Mouse (Mus musculus) liver, embryonic 14.5 days (tissue): ENCODE measurements around the gene Wfdc15b.

Experiments used
- CTCF ChIP-seq: IDR thresholded peaks from 2 replicates; pipeline ENCODE4 v1.5.1; 2016; ENCODE audit warnings: antibody characterized with exemption, low read depth, control low read depth
- EP300 ChIP-seq: IDR thresholded peaks from 2 replicates; pipeline ENCODE4 v1.6.1; 2016; ENCODE audit warnings: antibody characterized with exemption, low read depth

DNA sequence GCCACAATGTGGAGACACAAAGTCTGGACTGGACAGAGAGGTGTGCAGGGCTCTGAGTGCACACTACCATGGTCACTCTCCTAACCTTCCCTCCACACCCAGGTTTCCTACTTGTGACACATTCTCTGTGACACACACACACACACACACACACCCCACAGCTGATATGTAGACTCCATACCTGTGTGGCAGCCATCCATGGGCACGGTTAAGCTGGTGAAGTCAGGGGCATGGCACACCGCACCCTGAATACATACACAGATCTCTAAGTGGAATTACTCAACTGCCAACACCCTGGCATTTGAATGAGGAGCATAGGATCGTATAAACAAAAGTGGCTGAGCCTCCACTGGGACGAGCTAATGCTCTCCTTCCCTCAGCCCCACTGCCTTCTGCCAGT is 40.7 kb downstream of the Wfdc15b start:
- no peak for TF ChIP-seq CTCF
- TF ChIP-seq EP300 = no peak
